Mouse (Mus musculus) spleen, adult 18-20 months (tissue): Measurements from ENCODE around the gene Abhd18.
"Not testable (repeated sequence)": the region's sequence is repeated elsewhere in the genome, so short reads cannot be mapped to it uniquely, and the experiment has no call there.

Experiments
- DNase-seq, 2 experiments: peaks; one replicate each; pipeline ENCODE4 v3.0.0; 2022; ENCODE audit warnings: mixed read lengths in 2 of 2

Gene Abhd18

GRCm38 (mm10) chr3:40846957-40847017, at the start of gene Abhd18:
Abhd18 (plus strand) TSS chr3:40846970.
- not testable (repeated sequence) for DNase-seq

GRCm38 (mm10) chr3:40798054-40798453, 48.7 kb upstream of the Abhd18 start:
- no peak for DNase-seq

- DNase-seq, result peak; percentile 20 to 54
These were observed 48.3 kb upstream of the Abhd18 start for GRCm38 (mm10) chr3:40798500-40798899.

GRCm38 (mm10) chr3:40799530-40800372, 47.0 kb upstream of the Abhd18 start, which contains the start of gene Plk4:
Plk4 (plus strand) TSS chr3:40800019.
- peak; percentile 88 to 94 for DNase-seq

- DNase-seq, result peak in 1 of 2 experiments; percentile 45
These were observed 46.4 kb upstream of the Abhd18 start for GRCm38 (mm10) chr3:40800373-40800823.

- no peak for DNase-seq
These were observed 39.9 kb upstream of the Abhd18 start for GRCm38 (mm10) chr3:40806871-40807270.

GRCm38 (mm10) chr3:40808686-40809085, 38.1 kb upstream of the Abhd18 start:
- no peak for DNase-seq

GRCm38 (mm10) chr3:40809894-40810293, 36.9 kb upstream of the Abhd18 start:
- DNase-seq, result no peak

- no peak for DNase-seq
These were observed 33.5 kb upstream of the Abhd18 start for GRCm38 (mm10) chr3:40813275-40813674.

- not testable (repeated sequence) for DNase-seq
These were observed 1.2 kb upstream of the Abhd18 start for GRCm38 (mm10) chr3:40845521-40845920.

- DNase-seq, result peak; percentile 87 to 92
These were observed 255 bp upstream of the Abhd18 start, which contains the start of gene Mfsd8 for GRCm38 (mm10) chr3:40846473-40846956. Mfsd8 (minus strand) TSS chr3:40846886.

- peak; percentile 58 to 59 for DNase-seq
These were observed 248 bp downstream of the Abhd18 start for GRCm38 (mm10) chr3:40847018-40847417.

- DNase-seq, result not testable (repeated sequence)
These were observed 1.2 kb downstream of the Abhd18 start for GRCm38 (mm10) chr3:40847936-40848335.

GRCm38 (mm10) chr3:40853123-40853738, 6.5 kb downstream of the Abhd18 start:
- not testable (repeated sequence) for DNase-seq

- DNase-seq, result peak; percentile 93 to 97
These were observed 47.1 kb downstream of the Abhd18 start for GRCm38 (mm10) chr3:40893816-40894258.

- DNase-seq, result peak; percentile 27 to 35
These were observed 47.6 kb downstream of the Abhd18 start for GRCm38 (mm10) chr3:40894336-40894735.

GRCm38 (mm10) chr3:40902443-40902842, 55.7 kb downstream of the Abhd18 start, which contains the start of gene 1700034I23Rik:
1700034I23Rik (minus strand) TSS chr3:40902543.
- not testable (repeated sequence) for DNase-seq

- DNase-seq, result no peak
These were observed 91.4 kb downstream of the Abhd18 start for GRCm38 (mm10) chr3:40938189-40938588.

GRCm38 (mm10) chr3:40938592-40938991, 91.8 kb downstream of the Abhd18 start:
- DNase-seq, result no peak

- DNase-seq, result no peak
These were observed 92.2 kb downstream of the Abhd18 start for GRCm38 (mm10) chr3:40939019-40939418.

GRCm38 (mm10) chr3:40949170-40949902, 102.6 kb downstream of the Abhd18 start, which contains the start of gene Larp1b:
Larp1b (plus strand) TSS chr3:40949828.
- peak; percentile 100 for DNase-seq

GRCm38 (mm10) chr3:40949903-40950600, 103.3 kb downstream of the Abhd18 start:
- no peak for DNase-seq
